Mouse (Mus musculus): ENCODE measurements around the gene Atp2c1. TPM values are rescaled to one million over a fixed set of nuclear protein-coding genes. Genes with fewer than 3 reads are reported as not detected.

The Atp2c1 gene
- polyA plus RNA-seq (2012; rRNA removed) = 20.7 and 36.8 TPM in 2 replicates

GRCm38 (mm10) chr9:105527219-105527618, at the start of gene Atp2c1:
Gene Atp2c1 (minus strand): TSS chr9:105527319.
- WGBS = 87% methylated on average over 12 of the region's 12 CpGs
- no peak for DNase-seq (ENCODE audit: low read depth in 1 of 2, low spot score in 2 of 2)

GRCm38 (mm10) chr9:105557452-105557851, 30.3 kb upstream of the Atp2c1 start:
- no peak overlapping the region for H3K27ac ChIP-seq (ENCODE audit: insufficient read depth, low read length)
- no peaks in the 10 kb centered on the region for H3K4me1 ChIP-seq (ENCODE audit: control insufficient read depth, insufficient read depth, insufficient read length)
- 89% methylated on average over 5 of the region's 5 CpGs for WGBS
- TF ChIP-seq POLR2A (IDR thresholded peaks at IDR 0.05; ENCODE audit: low read depth, low read length) = no peak
- no peak for TF ChIP-seq CTCF (IDR thresholded peaks at IDR 0.05; ENCODE audit: extremely low read depth, insufficient read depth, insufficient read length, insufficient replicate concordance)
- H3K4me3 ChIP-seq (ENCODE audit: extremely low read depth, insufficient read depth, insufficient read length) = no peak overlapping the region
- H3K36me3 ChIP-seq (ENCODE audit: control insufficient read depth, insufficient read depth, low read length) = no peaks in the 10 kb centered on the region
- no peak for DNase-seq (ENCODE audit: low read depth in 1 of 2, low spot score in 2 of 2)
- H3K27me3 ChIP-seq (ENCODE audit: control insufficient read depth, insufficient read depth, low read length) = no peaks in the 10 kb centered on the region

More at GRCm38 (mm10) chr9:105527219-105527618, at the start of gene Atp2c1:
- TF ChIP-seq POLR2A (IDR thresholded peaks at IDR 0.05; ENCODE audit: low read depth, low read length) (no peak), CTCF (IDR thresholded peaks at IDR 0.05; ENCODE audit: extremely low read depth, insufficient read depth, insufficient read length, insufficient replicate concordance) (no peak)
- no peaks in the 10 kb centered on the region for H3K27me3 ChIP-seq (ENCODE audit: control insufficient read depth, insufficient read depth, low read length)
- no peak within 1 kb of the TSS for H3K27ac ChIP-seq (ENCODE audit: insufficient read depth, low read length)
- H3K36me3 ChIP-seq (ENCODE audit: control insufficient read depth, insufficient read depth, low read length) = no peaks in the 10 kb centered on the region
- no peaks in the 10 kb centered on the region for H3K4me1 ChIP-seq (ENCODE audit: control insufficient read depth, insufficient read depth, insufficient read length)
- H3K4me3 ChIP-seq (ENCODE audit: extremely low read depth, insufficient read depth, insufficient read length) = no peak within 1 kb of the TSS

GRCm38 (mm10) chr9:105556141-105556735, 29.1 kb upstream of the Atp2c1 start:
- H3K27ac ChIP-seq (ENCODE audit: insufficient read depth, low read length) = no peak overlapping the region
- TF ChIP-seq CTCF (IDR thresholded peaks at IDR 0.05; ENCODE audit: extremely low read depth, insufficient read depth, insufficient read length, insufficient replicate concordance) (no peak), POLR2A (IDR thresholded peaks at IDR 0.05; ENCODE audit: low read depth, low read length) (no peak)
- no peaks in the 10 kb centered on the region for H3K36me3 ChIP-seq (ENCODE audit: control insufficient read depth, insufficient read depth, low read length)
- no peaks in the 10 kb centered on the region for H3K27me3 ChIP-seq (ENCODE audit: control insufficient read depth, insufficient read depth, low read length)
- H3K4me1 ChIP-seq (ENCODE audit: control insufficient read depth, insufficient read depth, insufficient read length) = no peaks in the 10 kb centered on the region
- no peak for DNase-seq (ENCODE audit: low read depth in 1 of 2, low spot score in 2 of 2)
- no peak overlapping the region for H3K4me3 ChIP-seq (ENCODE audit: extremely low read depth, insufficient read depth, insufficient read length)
- WGBS = 74% methylated on average over 8 of the region's 8 CpGs

GRCm38 (mm10) chr9:105554439-105554807, 27.3 kb upstream of the Atp2c1 start:
- TF ChIP-seq CTCF (IDR thresholded peaks at IDR 0.05; ENCODE audit: extremely low read depth, insufficient read depth, insufficient read length, insufficient replicate concordance) (no peak), POLR2A (IDR thresholded peaks at IDR 0.05; ENCODE audit: low read depth, low read length) (no peak)
- H3K27ac ChIP-seq (ENCODE audit: insufficient read depth, low read length) = no peak overlapping the region
- H3K4me1 ChIP-seq (ENCODE audit: control insufficient read depth, insufficient read depth, insufficient read length) = no peaks in the 10 kb centered on the region
- no peak overlapping the region for H3K4me3 ChIP-seq (ENCODE audit: extremely low read depth, insufficient read depth, insufficient read length)
- H3K36me3 ChIP-seq (ENCODE audit: control insufficient read depth, insufficient read depth, low read length) = no peaks in the 10 kb centered on the region
- 68% methylated on average over 7 of the region's 7 CpGs for WGBS
- DNase-seq (ENCODE audit: low read depth in 1 of 2, low spot score in 2 of 2) = no peak
- H3K27me3 ChIP-seq (ENCODE audit: control insufficient read depth, insufficient read depth, low read length) = no peaks in the 10 kb centered on the region

GRCm38 (mm10) chr9:105553629-105554438, 26.7 kb upstream of the Atp2c1 start:
- WGBS = 16% methylated on average over 24 of the region's 24 CpGs
- Histone ChIP-seq H3K27ac (ENCODE audit: insufficient read depth, low read length) (no peak overlapping the region), H3K27me3 (ENCODE audit: control insufficient read depth, insufficient read depth, low read length) (no peaks in the 10 kb centered on the region), H3K4me1 (ENCODE audit: control insufficient read depth, insufficient read depth, insufficient read length) (no peaks in the 10 kb centered on the region), H3K36me3 (ENCODE audit: control insufficient read depth, insufficient read depth, low read length) (no peaks in the 10 kb centered on the region), H3K4me3 (ENCODE audit: extremely low read depth, insufficient read depth, insufficient read length) (no peak overlapping the region)
- no peak for DNase-seq (ENCODE audit: low read depth in 1 of 2, low spot score in 2 of 2)
- TF ChIP-seq POLR2A (IDR thresholded peaks at IDR 0.05; ENCODE audit: low read depth, low read length) (no peak), CTCF (IDR thresholded peaks at IDR 0.05; ENCODE audit: extremely low read depth, insufficient read depth, insufficient read length, insufficient replicate concordance) (no peak)

- Histone ChIP-seq H3K27me3 (ENCODE audit: control insufficient read depth, insufficient read depth, low read length) (no peaks in the 10 kb centered on the region), H3K4me3 (ENCODE audit: extremely low read depth, insufficient read depth, insufficient read length) (no peak overlapping the region), H3K27ac (ENCODE audit: insufficient read depth, low read length) (no peak overlapping the region), H3K4me1 (ENCODE audit: control insufficient read depth, insufficient read depth, insufficient read length) (no peaks in the 10 kb centered on the region), H3K36me3 (ENCODE audit: control insufficient read depth, insufficient read depth, low read length) (no peaks in the 10 kb centered on the region)
- TF ChIP-seq CTCF (IDR thresholded peaks at IDR 0.05; ENCODE audit: extremely low read depth, insufficient read depth, insufficient read length, insufficient replicate concordance) = no peak
- TF ChIP-seq POLR2A (IDR thresholded peaks at IDR 0.05; ENCODE audit: low read depth, low read length) = no peak
- no peak for DNase-seq (ENCODE audit: low read depth in 1 of 2, low spot score in 2 of 2)
- WGBS = 89% methylated on average over 4 of the region's 4 CpGs
Measured at GRCm38 (mm10) chr9:105551407-105551806, 24.3 kb upstream of the Atp2c1 start.

GRCm38 (mm10) chr9:105549096-105549495, 22.0 kb upstream of the Atp2c1 start:
- TF ChIP-seq POLR2A (IDR thresholded peaks at IDR 0.05; ENCODE audit: low read depth, low read length) (no peak), CTCF (IDR thresholded peaks at IDR 0.05; ENCODE audit: extremely low read depth, insufficient read depth, insufficient read length, insufficient replicate concordance) (no peak)
- Histone ChIP-seq H3K4me1 (ENCODE audit: control insufficient read depth, insufficient read depth, insufficient read length) (no peaks in the 10 kb centered on the region), H3K4me3 (ENCODE audit: extremely low read depth, insufficient read depth, insufficient read length) (no peak overlapping the region), H3K27me3 (ENCODE audit: control insufficient read depth, insufficient read depth, low read length) (no peaks in the 10 kb centered on the region), H3K27ac (ENCODE audit: insufficient read depth, low read length) (no peak overlapping the region), H3K36me3 (ENCODE audit: control insufficient read depth, insufficient read depth, low read length) (no peaks in the 10 kb centered on the region)
- 76% methylated on average over 6 of the region's 6 CpGs for WGBS
- DNase-seq (ENCODE audit: low read depth in 1 of 2, low spot score in 2 of 2) = no peak
